Mouse (Mus musculus) G1E (cell line): ENCODE measurements around the gene Cfap97. TPM values are rescaled to one million over a fixed set of nuclear protein-coding genes. Genes with fewer than 3 reads are reported as not detected.
A peak's percentile ranks its signal among the peaks of the same experiment; 100 is the strongest.
"Not testable (repeated sequence)": the region's sequence is repeated elsewhere in the genome, so short reads cannot be mapped to it uniquely, and the experiment has no call there.

ENCODE experiments used
- ATAC-seq: 2 replicates; pipeline ENCODE4 v1.8.0; 2016; ENCODE audit warnings: mild to moderate bottlenecking; ENCODE audit not compliant: insufficient number of reproducible peaks, poor library complexity, low FRiP score, severe bottlenecking; ENCODE audit errors: extremely low read depth
- DNase-seq: peaks from one replicate; pipeline ENCODE4 v3.0.0; 2012; ENCODE audit warnings: low spot score
- H3K27me3 ChIP-seq: 2 replicates; pipeline ENCODE4 v1.6.1; 2012; ENCODE audit warnings: mild to moderate bottlenecking, low read length, inconsistent platforms; ENCODE audit not compliant: insufficient read depth
- H3K36me3 ChIP-seq: replicated peaks from 2 replicates; pipeline ENCODE3; 2012; ENCODE audit warnings: mild to moderate bottlenecking, inconsistent platforms
- H3K4me1 ChIP-seq: 2 replicates; pipeline ENCODE4 v1.6.1; 2012; ENCODE audit warnings: low read depth, low read length, inconsistent platforms, mixed read lengths; ENCODE audit not compliant: insufficient read depth
- H3K4me3 ChIP-seq: 2 replicates; pipeline ENCODE4 v1.5.1; 2012; ENCODE audit warnings: low read depth, mild to moderate bottlenecking, inconsistent platforms, low read length, moderate library complexity, mixed read lengths
- H3K9me3 ChIP-seq: replicated peaks from 2 replicates; pipeline ENCODE4 v1.6.1; 2012; ENCODE audit warnings: inconsistent platforms
- CTCF ChIP-seq: IDR thresholded peaks from 2 replicates; pipeline ENCODE4 v1.5.1; 2012; ENCODE audit warnings: low read depth, low read length, inconsistent platforms, mixed read lengths
- GATA1 ChIP-seq: IDR thresholded peaks from 2 replicates; pipeline ENCODE4 v1.6.1; 2012; ENCODE audit warnings: borderline replicate concordance, low read length, inconsistent platforms, mixed read lengths
- GATA2 ChIP-seq: IDR thresholded peaks from 2 replicates; pipeline ENCODE4 v1.6.1; 2012; ENCODE audit warnings: low read depth, low read length, inconsistent platforms, borderline replicate concordance
- POLR2AphosphoS5 ChIP-seq: IDR thresholded peaks from 2 replicates; pipeline ENCODE4 v1.6.1; 2012; ENCODE audit warnings: low read depth, low read length, inconsistent platforms; ENCODE audit not compliant: insufficient replicate concordance
- TAL1 ChIP-seq: conservative IDR thresholded peaks from 2 replicates; pipeline ENCODE4 v1.6.1; 2012; ENCODE audit warnings: low read depth, low read length, inconsistent platforms, mixed read lengths
- polyA plus RNA-seq: library from polyadenylated mRNA; stranded (reverse); fragments of >175 nt; gene quantifications from 2 replicates; pipeline ENCODE4 v1.2.3, GENCODE M21; 2012
- total RNA-seq, 2 experiments: library from RNA; stranded (forward) in 1 of 2; stranded (reverse) in 1 of 2; fragments of 200-1000 nt in 1 of 2; fragments of >200 nt in 1 of 2; fragmentation: Nextera tagmentation in 1 of 2; gene quantifications; 2 replicates each; pipeline ENCODE4 v1.2.3; 2014 to 2017

Cfap97 gene
- total and polyA plus RNA-seq, 3 experiments = 2.0 to 59.3 (median 31.8) TPM

DNA sequence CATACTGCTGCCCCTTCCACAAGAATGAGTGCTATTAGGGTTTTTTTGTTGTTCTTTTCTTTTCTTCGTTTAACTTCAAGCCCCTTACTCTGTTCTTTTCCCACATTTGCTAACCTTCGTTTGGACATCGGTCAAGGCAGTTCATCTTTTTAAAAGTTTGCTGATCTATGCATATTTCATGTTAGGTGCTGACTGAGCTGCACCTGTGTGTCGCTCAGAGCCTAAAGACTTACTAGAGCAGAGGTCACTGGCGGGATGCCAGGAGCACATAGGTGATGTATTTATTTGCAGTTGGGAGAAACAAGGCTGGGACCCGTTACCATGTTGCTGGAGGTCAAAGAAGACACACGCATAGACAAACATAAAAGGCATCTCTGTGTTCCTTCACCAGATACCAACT is 60.6 kb downstream of the Cfap97 start:
- no peak overlapping the region for H3K4me3 ChIP-seq
- H3K4me1 ChIP-seq = peaks cover 44% of the 10 kb centered on the region
- DNase-seq = no peak
- H3K27me3 ChIP-seq = peaks cover 5% of the 10 kb centered on the region; the same call in 1 of the 2 replicates
- TF ChIP-seq GATA1 (no peak), POLR2AphosphoS5 (no peak), GATA2 (no peak), TAL1 (no peak), CTCF (no peak)
- no peak for ATAC-seq
- peaks cover 28% of the 10 kb centered on the region for H3K36me3 ChIP-seq
- no peaks in the 10 kb centered on the region for H3K9me3 ChIP-seq

- H3K9me3 ChIP-seq = no peaks in the 10 kb centered on the region
- ATAC-seq (no peak), DNase-seq (no peak)
- no peak for TF ChIP-seq TAL1
- no peak for TF ChIP-seq CTCF
- TF ChIP-seq GATA1 = no peak
- TF ChIP-seq GATA2 = no peak
- no peak for TF ChIP-seq POLR2AphosphoS5
- peaks cover 11% of the 10 kb centered on the region for H3K36me3 ChIP-seq
- peaks cover 14% of the 10 kb centered on the region for H3K27me3 ChIP-seq
- H3K4me3 ChIP-seq = no peak overlapping the region
- peaks cover 34% of the 10 kb centered on the region for H3K4me1 ChIP-seq
These were observed 62.5 kb downstream of the Cfap97 start for GRCm38 (mm10) chr8:46213971-46214480.

DNA sequence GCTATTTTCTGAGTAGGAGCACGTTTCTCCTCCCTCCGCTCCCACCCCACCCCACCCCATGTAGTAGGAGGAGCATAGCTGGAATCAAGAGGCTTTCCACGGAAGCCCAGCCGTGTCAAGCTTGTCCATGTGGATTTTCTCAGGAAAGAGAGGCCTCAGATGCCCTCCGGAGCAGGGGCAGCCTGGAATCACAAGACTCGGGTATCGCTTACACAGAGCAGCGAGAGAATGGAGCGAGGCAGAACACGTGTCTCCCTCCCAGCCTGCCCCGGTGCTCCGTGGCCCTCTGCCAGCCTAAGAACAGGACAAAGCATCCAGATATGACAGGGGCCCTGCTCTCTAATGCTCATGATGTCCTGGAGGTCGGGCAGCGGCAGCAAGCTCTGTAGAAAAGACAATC is 65.3 kb downstream of the Cfap97 start:
- H3K4me3 ChIP-seq = peak overlapping the region; percentile 56; the same call in 1 of the 2 replicates
- H3K36me3 ChIP-seq = no peaks in the 10 kb centered on the region
- peak; percentile 10 for DNase-seq
- TF ChIP-seq GATA1 (no peak), CTCF (no peak), TAL1 (no peak), GATA2 (no peak), POLR2AphosphoS5 (no peak)
- no peak for ATAC-seq
- H3K27me3 ChIP-seq = peaks cover 24% of the 10 kb centered on the region
- no peaks in the 10 kb centered on the region for H3K9me3 ChIP-seq
- H3K4me1 ChIP-seq = peaks cover 11% of the 10 kb centered on the region

- Histone ChIP-seq H3K36me3 (no peaks in the 10 kb centered on the region), H3K9me3 (no peaks in the 10 kb centered on the region), H3K4me1 (peaks cover 5% of the 10 kb centered on the region), H3K4me3 (no peak overlapping the region), H3K27me3 (peaks cover 27% of the 10 kb centered on the region)
- no peak for DNase-seq
- TF ChIP-seq TAL1 = no peak
- TF ChIP-seq POLR2AphosphoS5 = no peak
- TF ChIP-seq CTCF = no peak
- TF ChIP-seq GATA2 = no peak
- TF ChIP-seq GATA1 = no peak
- ATAC-seq = no peak
These were observed 69.0 kb downstream of the Cfap97 start for GRCm38 (mm10) chr8:46220566-46220965.

DNA sequence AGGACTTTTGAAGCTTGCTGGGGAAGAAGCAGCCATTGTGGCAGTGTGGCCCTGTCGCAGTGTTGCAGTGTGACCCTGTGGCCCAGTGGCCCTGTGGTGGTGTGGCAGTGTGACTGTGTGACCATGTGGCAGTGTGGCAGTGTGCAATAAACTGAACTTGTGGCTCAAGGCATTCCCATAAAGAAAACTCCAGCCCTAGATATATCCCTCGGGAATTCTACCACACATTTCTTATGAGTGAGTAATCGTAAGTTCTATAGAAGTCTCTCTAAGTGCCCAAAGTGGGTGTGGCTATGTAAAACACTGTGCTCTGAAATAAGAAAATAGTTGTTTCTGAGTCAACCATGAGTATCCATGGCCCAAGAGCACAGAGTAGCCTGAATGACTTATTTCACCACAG is 73.9 kb downstream of the Cfap97 start:
- TF ChIP-seq POLR2AphosphoS5 = no peak
- no peak for TF ChIP-seq GATA1
- TF ChIP-seq GATA2 = no peak
- TF ChIP-seq CTCF = no peak
- TF ChIP-seq TAL1 = no peak
- Histone ChIP-seq H3K27me3 (peaks cover 7% of the 10 kb centered on the region), H3K4me3 (no peak overlapping the region), H3K36me3 (no peaks in the 10 kb centered on the region), H3K4me1 (no peaks in the 10 kb centered on the region), H3K9me3 (no peaks in the 10 kb centered on the region)
- ATAC-seq = no peak
- DNase-seq = no peak

DNA sequence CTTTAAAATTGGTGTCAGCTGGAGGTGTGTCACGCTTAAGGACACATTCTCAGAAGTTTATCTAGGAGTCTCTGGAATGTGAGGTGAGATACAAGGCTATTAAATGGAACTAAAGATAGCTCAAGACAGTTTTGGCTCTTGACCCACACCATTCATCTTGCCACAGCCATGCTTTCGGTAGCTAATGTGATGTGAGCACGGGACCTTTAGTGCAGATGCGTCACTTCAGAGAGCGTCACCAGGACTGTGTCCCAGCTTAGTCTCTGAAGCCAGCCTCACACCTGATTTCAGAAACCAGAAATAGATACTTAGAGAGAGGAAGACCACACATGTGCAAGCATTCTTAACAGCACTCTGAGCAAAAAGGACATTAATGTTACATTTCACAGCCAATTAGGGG is 75.1 kb downstream of the Cfap97 start:
- DNase-seq = no peak
- TF ChIP-seq GATA2 (no peak), CTCF (no peak), GATA1 (no peak), POLR2AphosphoS5 (no peak), TAL1 (no peak)
- H3K27me3 ChIP-seq = peaks cover 3% of the 10 kb centered on the region
- H3K4me3 ChIP-seq = no peak overlapping the region
- no peaks in the 10 kb centered on the region for H3K36me3 ChIP-seq
- no peaks in the 10 kb centered on the region for H3K4me1 ChIP-seq
- no peak for ATAC-seq
- H3K9me3 ChIP-seq = no peaks in the 10 kb centered on the region

DNA sequence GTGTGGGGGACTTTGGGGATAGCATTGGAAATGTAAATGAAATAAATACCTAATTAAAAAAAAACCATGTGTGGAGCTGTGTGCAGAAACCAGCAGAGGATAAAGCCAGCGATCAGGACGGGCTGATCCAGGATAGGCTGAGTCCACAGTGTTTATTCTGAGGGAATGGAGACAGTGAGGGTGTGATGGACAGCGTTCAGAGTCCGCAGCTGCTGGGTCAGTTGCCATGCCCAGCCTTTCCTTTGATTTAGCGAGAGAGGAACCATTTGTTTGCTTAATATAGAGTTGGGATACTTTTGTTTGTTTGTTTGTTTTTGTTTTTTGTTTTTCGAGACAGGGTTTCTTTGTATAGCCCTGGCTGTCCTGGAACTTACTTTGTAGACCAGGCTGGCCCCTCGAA is 80.4 kb downstream of the Cfap97 start:
- not testable (repeated sequence) for H3K36me3 ChIP-seq, H3K9me3 ChIP-seq, H3K4me1 ChIP-seq, H3K4me3 ChIP-seq, ATAC-seq, DNase-seq
- peaks cover 28% of the 10 kb centered on the region for H3K27me3 ChIP-seq
